Mouse (Mus musculus): ENCODE measurements around the gene Cgref1.

GRCm38 (mm10) chr5:30982357-30982756 is 37.0 kb upstream of the Cgref1 start:
- peak; percentile 46 for TF ChIP-seq CTCF (IDR thresholded peaks at IDR 0.05; ENCODE audit: low read depth)
- TF ChIP-seq EP300 (IDR thresholded peaks at IDR 0.05; ENCODE audit: low read depth) = no peak
